Mouse (Mus musculus): ENCODE data around the gene Pnpo.

Pnpo gene

DNA sequence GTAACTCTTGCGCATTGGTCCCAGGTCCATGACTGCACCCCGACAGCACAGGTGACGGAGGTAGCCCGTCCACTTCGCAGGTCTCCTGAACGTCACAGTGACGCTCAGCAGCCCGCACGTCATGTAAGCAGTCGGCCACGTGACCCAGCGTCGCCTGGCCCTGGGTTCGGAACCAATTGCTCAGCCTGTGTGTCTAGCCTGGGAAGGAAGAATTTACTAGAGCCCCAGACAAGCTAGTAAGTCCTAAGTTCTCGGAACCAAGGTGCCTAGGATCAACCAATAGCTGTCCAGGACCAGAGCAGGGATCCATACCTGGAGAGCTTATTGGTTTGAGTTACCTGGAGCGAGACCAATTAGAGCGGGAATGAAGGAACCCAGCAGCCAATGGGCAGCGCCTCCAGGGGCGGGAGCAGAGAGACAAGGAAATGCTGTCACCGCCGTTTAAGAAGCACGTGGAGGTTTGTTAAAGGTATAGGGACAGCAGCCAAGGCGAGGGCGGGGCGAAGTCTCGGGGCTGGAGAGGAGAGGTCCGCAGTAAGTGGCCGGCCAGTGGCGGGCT lies at the start of gene Pnpo:
Pnpo (minus strand) TSS at position 241 of the 559 bp plus-strand sequence.
- DNase-seq (ENCODE audit: low read depth, low spot score), result peak; percentile 84

DNA sequence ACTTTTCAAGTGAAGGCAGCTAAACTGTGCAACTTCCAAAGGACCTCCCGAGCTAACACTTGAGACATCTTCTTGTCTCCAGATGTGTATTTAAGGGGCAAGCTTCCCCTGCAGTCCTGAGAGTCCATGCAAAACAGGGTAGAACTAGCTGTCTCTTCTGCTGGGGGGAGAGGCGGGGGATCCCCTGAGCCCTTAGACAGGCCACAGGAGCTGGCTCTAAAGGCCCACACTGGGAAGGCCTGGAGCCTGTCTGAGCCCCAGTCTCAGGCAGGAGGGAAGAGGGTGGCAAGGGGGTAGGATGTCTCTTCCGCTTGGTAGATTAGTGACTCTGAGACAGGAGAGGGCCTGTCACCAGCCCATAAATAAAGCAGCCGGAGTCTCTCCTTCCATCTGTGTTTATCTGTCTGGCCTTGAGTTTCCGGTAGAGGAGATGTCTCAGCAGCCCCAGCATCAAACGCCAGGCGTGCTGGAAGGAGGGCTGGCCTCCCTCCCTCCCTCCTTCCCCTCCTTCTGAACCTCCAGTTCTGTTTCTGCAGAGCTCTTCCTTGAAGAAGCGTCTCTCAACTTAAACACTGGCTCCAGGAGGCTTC lies 49.0 kb upstream of the Pnpo start:
- no peak for DNase-seq (ENCODE audit: low read depth, low spot score)

DNA sequence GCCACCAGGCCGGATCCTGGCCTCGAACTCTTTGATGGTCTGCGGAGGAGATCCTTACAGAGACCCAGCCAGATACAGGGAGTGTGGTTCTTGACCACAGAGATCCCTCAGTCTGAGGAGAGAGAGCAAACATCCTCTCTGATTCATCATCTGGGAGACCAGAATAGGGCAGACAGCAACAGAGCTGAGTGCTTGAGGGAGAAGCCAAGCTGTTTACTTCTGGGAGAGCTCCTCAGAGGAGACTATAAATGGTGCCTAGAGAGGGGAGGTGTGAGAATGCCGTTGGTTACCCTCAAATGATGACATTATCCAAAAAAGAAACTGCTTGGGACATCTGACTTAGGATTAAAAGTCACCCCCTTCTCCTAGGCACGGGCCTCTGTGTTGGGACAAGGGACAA lies 47.7 kb upstream of the Pnpo start:
- no peak for DNase-seq (ENCODE audit: low read depth, low spot score)

DNA sequence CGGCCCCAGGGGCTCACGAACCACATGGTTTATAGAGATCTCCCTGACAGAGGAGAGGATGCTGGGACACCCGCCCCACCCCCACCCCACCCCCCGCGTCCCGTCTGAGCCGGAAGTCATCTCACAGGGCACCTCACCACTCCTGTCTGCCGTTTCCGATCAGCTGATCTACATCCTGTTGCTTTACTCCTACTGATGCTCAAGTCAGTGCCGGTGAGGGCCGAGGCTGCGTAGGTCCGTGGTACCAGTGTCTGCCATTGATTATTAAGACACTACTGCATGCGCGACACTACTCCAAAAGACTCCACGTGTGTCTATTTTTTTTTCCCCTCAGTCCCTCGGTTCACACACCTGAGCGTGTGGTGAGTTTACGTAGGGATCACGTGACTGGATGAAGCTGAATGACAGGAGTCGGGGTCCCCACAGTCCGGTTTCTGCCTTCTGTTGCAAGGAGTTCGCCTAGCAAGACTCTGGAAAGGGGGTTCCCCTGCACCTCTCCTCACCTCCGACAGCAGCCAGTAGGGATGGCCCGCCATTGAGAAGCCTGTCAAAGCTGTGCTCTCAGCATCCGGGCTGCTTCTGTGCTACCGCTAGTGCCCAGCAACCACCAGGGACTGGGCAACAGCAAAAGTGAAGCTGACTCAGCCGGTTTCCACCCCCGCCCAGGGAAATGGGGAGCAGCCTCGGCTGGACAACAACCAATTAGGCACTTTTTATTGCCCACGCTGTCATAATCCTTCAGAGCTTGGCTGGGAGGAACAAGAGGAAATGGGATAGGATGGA lies 44.3 kb upstream of the Pnpo start:
- DNase-seq (ENCODE audit: low read depth, low spot score), result no peak

DNA sequence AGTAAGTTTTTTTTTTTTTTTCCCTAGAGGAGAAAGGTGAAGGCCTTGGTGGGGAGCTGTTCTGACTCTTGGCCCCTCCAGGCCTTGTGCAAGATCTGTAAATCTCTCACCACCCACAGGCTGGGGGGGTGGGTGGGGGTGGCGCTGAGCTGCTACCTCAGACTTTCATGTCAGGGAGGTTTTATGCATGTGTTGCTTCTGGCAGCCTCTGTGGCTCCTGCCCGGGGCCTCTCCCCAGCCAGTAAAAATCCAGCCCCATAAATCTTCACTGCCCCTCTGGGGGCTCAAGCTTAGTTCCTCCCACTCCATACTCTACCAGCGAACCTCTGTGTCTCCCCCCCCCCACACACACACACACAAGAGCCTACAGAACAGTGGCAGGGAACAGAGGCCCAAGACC lies 42.7 kb upstream of the Pnpo start:
- no peak for DNase-seq (ENCODE audit: low read depth, low spot score)

DNA sequence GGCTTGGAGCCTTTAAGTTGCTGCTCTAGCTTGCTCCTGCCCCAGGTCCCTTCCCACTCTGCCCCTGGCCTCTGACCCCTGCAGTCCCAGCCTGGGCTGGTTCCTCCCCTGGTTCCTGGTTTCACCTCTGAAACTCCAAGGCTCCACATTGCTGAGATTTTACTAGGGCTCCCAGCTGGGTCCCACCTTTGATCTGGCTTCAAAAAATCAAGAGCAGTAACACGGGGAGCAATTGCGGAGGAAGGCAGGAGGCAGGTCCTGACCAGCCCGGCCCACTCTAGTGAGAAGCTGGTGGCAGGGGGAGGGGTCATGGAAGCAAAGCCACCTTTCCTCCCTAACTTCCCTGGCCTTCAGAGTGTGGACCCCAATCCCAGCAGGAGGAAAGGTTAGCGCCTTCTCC lies 41.1 kb upstream of the Pnpo start:
- DNase-seq (ENCODE audit: low read depth, low spot score), result no peak

DNA sequence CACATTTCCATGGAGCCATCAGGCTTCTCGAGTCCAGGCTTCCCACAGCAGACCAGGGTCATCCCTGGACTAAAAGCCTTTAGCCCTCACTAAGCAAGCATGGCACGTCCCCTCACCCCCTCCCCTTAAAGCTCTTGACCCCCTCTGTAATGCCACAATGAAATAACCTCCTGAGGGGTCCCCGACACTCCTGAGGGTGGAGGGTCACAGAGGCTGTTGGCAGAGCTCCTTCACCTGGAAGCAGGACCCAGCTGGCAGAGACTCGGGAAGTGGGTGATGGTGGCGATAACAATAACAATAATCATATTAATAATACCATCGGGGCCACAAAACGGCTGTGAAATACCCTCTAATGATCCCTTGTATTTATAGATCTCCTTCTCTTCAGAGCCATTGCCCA lies 39.1 kb upstream of the Pnpo start, which contains the start of gene Sp2:
Sp2 (minus strand) TSS at position 101 of the 400 bp plus-strand sequence.
- DNase-seq (ENCODE audit: low read depth, low spot score), result no peak

DNA sequence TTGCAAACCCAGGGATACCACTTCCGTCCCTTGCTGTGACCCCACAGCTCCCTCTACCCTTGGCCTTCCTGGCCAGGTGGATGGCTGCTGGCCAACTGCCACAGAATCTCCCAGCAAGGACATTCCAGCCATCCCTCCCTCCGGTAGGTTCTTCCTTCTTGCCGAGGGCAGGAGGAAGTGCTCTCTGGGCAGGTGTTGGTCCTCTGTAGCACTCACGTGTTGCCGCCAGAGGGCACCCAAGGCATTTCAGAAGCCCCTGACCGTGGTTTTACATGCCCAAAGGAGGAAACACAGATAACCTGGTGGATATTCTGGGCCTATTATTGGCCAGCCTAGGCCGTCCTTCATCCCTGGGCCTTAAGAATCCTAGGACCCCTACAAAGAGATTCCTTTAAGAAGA lies 38.6 kb upstream of the Pnpo start:
- DNase-seq (ENCODE audit: low read depth, low spot score), result peak; percentile 73

DNA sequence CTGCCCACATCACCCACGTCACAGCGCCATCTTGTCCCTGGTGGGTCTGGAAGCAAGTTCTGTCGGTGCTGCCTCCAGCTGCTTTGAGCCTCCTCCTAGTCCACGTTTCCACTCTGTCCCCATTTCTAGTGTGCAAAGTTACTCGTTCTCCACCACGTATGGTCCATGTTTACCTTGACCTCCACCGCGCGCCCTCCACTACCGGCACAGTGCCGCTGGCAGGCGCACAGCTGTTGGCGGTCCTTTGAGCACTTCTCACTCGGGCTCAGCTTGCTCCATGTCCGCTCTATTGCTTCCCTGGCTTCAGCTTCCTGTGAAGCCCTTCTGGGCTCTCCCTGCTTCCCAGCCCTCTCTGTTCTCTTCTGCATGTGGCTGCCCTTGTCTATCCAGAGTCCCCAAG lies 37.7 kb upstream of the Pnpo start:
- DNase-seq (ENCODE audit: low read depth, low spot score), result no peak

DNA sequence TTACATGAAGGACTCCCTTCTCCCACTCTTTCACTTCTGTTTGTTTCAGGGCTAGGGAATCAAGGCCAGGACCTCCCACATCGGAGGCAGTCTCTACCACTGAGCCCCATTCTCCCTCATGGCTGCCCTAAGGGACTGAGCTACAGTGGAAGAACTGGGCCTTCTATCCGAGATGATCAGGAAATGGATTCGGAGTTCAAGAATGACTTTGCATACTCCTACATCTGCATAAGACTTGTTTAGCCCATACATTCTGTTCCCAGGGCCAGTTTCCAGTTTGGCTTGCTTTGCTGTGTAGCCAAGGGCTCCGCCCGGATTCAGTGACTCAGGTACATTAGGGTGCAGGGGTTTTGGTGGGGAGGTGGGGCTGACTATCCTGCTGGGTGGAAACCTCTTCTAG lies 36.2 kb upstream of the Pnpo start:
- no peak for DNase-seq (ENCODE audit: low read depth, low spot score)

DNA sequence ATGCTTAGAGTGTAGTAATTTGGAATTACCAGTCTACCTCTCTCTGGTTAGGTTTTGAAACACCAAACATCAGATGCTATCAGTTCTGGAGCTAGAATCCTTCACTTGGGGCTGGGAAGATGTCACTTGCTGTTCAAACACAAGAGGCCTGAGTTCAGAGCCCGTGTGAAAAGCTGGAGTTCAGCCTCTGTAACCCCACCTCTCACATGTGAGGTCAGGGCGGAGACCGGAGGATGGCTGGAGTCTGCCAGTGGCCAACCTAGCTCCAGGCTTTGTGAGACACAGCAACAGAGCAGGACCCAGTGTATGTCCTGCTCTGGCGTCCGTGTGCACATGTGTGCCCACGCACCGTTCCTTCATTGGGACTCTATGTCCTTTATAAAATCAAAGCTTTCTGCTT lies 35.5 kb upstream of the Pnpo start:
- no peak for DNase-seq (ENCODE audit: low read depth, low spot score)

DNA sequence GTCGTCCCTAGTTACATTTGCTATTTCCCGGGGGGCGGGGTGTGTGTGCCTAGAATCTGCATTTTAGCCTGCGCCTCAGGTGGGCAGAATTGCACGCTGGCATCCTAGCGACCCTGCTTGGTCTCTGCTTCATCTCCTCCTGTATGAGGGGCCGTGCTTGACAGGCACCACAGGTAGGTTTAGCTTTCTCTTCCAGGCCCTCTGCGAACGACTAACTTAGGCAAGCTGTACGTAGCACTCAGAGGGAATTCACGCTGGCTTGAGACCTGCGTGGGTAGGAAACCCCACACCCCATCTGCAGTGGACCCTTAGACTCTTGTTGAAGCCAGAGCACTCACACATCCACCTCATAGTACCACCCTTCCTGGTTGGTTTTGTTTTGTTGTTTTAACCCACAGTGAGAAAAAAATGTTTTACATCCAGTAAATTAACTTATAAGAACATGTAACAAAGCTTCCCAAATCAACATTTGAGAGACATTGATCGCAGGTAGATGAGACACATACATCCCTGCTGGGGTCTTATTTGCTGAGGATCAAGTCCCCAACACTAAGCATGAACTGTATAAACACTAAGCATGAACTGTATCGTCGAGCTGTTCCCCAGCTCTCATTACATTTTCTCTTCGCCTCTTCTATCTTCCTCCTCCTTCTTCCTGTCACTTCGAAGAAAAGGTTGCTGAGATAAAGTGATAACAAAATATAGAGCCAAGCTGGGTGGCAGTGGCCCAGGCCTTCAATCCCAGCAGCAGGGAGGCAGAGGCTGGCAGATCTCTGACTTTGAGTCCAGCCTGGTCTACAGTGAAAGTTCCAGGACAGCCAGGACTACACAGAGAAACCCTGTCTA lies 34.8 kb upstream of the Pnpo start:
- DNase-seq (ENCODE audit: low read depth, low spot score), result no peak

DNA sequence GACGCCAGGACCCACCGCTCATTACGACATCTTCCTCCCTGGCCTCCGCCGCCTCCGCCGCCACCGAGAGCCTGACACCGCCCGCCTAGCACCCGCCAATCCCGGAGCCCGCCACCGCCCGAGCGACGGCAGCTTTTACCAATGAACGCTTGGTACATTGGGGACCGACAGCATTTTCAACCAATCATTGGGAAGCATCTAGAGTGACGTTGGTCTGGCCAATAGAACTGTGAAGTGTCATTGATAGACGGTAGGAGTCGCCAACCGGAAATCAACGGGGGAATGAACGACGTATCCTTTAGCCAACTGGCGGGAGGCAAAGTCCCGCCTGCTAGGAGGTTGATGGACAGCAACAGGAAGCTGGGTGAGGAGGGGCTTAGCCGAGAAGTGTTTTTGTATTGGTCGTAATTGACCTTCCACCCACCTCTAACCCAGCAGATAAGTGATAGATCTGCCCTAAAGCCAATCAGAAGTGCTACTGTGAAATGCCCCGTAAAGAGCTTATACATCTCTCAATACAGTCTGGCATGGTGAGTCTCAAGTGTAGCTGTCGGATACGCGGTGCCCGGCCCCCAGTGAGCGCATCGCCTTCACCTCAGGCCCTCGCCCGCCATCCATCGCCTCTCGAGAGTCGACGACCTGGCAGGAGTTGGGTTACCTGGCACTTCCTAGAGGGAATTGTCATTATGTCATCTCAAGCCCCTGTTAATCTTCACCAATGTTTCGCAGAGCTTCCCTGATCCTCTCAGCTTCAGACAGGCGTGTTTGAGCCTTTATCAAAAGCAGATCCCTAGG lies 34.0 kb upstream of the Pnpo start:
- peak; percentile 100 for DNase-seq (ENCODE audit: low read depth, low spot score)

DNA sequence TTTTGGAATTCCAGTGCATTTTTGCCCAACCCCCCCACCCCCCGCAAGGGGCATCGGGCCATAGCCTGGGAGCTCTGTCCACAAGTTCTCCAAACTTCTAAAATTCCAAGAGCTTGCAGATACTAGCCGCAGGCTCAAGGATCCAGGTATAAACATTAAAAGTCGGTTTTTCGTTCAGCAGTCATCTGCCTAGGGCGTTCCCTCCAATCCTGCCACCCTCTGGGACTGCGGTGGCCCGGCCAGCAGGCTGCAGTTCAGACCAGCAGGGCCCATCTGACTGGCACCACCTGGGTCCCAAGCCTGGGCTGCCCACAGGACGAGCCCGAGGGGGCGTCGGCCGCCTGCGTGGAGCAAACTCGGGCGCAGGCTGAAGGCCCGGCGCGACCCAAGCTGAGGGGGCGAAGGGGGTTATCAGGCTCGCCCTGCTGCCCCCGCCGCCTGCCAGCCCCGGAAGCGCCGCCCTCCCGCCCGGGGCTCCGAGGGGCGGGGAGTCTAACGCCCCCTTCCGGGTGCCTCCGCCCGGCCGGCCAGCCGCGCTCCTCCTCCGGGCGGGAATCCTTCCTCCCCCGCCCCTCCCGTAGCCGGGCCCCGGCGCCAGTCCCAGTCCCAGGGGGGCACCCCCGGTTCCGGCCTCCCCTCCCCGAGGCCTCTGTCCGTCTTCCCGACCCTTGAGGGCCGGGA lies 33.3 kb upstream of the Pnpo start:
- peak; percentile 76 for DNase-seq (ENCODE audit: low read depth, low spot score)

DNA sequence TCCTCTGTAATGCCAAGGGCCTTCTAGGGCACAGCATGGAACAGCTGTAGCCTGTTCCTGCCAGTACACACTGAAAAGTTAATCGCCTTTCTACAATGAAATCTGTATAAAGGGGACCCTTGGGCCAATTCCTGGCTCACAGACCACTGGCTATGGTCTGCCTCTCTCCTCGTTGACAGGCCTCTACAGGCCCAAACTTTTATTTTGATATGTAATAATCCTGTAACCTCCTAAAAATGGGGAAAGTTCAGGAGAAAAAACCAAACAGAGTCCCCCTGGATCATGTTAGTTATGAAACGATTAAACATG lies 32.5 kb upstream of the Pnpo start:
- DNase-seq (ENCODE audit: low read depth, low spot score), result no peak

DNA sequence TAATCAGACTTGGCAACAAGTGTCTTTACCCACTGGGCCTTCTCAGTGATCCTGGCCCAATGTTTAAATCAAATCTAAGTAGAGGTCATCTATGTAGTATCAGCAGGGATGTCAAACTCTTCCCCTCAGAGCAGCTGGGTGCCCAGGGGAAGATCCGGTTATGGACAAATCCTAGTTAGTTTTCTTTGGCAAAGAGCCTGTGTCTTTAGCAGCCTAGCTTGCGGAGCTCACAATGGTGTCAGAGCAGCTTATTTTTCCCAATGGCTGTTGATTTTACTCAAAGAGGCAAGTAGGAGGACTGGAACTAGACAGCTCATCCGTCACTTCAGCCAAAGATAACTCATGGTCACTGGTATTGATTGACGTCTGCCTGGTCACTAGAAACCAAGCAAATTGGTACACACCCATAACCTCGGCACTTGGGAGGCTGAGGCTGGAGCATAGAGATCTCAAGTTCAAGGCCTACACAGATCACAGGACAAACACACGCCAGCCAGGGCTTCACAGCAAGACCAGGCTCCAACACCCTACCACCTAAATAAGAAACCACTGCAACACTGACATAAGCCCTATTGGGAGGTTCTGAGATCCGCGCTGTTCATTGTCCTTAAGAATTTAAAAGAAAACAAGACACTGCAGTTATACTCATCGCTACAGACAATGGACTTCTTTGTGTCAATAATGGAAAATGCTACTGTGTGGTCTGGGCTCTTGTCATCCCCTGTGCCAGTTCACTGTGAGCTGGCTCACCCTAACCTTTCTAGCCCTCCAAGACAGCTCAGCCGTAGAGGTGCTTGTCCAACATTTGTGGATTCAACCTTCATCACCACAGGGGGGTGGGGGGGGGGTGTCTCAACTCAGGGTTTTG lies 32.0 kb upstream of the Pnpo start:
- no peak for DNase-seq (ENCODE audit: low read depth, low spot score)

DNA sequence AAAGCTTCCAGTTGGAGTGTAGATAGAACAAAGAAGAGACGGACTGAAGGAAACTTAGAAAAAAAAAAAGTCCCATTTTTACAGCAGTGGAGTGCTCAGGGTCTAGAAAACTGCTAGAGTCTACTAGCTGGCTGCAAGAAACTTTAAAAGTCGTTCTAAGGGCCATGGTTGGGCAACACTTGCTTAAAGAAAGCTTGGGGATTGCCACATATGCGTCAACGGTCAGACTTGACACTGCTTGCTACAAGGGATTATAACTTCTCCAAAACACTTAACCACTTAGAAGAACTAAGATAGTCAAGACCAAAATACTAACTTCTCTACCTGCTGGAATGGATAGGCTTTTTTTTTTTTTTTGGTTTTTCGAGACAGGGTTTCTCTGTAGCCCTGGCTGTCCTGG lies 31.0 kb upstream of the Pnpo start:
- no peak for DNase-seq (ENCODE audit: low read depth, low spot score)

DNA sequence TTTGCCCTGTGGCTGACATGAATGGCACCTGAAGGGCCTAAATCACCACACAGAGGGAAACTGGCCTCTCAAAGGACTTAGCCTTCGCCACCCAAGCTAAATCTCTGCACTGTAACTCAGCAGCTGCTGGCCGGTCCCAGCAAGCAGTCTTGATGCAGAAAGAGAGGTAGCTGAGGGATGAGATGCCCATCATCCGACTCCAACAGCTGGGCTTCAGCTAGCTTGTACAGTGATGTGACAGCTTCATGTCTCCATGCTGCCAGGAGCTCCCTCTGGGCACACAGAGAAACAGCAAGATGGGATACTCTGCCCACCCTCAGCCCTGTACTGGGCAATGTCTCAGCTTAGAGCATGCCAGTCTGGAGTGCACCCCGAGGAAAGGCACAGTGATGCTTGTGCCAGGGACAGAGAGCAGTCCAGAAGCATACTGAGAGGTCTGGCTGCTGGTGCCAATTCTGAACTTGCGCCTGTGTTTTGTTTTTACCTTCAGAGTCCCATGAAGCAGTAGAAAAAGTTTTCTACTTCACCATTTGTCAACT lies 29.7 kb upstream of the Pnpo start:
- DNase-seq (ENCODE audit: low read depth, low spot score), result no peak

DNA sequence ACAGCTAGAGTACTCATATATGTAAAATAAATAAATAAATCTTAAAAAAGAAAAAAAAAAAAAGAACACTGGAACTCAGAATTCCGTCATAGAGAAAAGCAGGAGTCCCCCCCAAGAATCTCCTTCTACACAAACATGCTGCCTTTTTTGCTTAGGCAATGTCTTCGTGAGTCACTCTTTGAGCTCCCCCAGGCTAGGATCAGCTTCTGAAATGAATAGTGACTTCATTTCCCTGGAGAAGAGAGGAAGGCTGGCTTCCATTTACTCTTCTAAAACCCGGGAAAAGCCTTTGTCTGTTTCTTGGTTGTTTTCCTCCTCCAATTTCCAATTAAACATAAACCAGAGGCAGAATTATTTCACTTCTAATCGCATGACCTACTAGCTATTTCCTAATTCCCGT lies 29.1 kb upstream of the Pnpo start:
- no peak for DNase-seq (ENCODE audit: low read depth, low spot score)

DNA sequence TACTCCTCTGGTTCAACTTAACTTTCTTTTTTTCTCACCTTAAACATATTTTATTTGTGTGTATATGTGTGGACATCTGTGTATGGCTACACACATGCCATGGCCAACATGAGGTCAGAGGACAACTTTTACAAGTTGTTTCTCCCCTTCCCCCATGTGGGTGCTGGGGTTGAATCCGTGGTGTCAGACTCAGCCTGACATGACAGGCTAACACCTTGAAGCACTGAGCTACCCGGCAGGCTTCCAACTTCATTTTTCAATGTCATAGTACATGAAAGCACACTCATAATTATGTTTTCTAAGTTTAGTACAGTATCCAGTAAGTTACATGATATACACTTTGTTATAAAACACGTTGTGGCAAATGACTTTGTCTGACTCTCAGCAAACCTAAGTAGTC lies 26.6 kb upstream of the Pnpo start:
- no peak for DNase-seq (ENCODE audit: low read depth, low spot score)

Measured in retina, adult 2 months (tissue).